In the genomic region with DNA sequence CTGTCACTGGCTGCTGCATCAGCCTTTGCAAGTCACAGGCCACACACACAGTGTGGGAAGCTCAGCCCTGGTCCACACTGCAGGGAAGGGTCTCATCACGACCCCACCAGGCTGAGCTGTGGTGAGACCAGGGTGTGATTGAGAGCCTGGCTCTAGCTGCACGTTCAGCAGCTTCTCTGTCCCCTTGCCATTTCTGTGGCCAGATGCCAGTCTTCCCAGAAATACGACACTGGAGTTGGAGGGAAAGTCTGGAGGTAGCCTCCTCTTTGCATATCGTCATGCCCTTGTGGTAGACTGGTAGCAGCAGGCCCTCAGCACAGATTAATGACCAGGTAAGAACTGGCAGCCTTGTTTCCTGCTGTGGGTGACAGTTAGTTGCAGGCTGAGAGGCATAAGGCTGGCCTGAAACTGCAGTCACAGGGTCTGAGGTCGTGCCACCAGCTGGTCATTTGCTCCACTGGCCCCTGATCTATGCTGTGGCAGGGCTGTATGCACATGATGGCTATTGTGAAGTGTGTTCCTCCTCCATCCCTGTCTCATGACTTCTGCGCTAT, we compare ENCODE assay signal across 14 mouse cellular contexts. TPM values are rescaled to one million over a fixed set of nuclear protein-coding genes. Genes with fewer than 3 reads are reported as not detected.
A peak's percentile ranks its signal among the peaks of the same experiment; 100 is the strongest.
DNase-seq lines count a peak whose midpoint lies in the region; ATAC-seq lines count a peak whose summit lies in the region.
"Had no signal": no experiment of that assay in that cellular context is flagged by ENCODE, and none has a peak within 500 bp of the region (broad histone marks: within the 10 kb centered on the region; RNA-seq: fewer than 3 reads in every experiment).

No protein-coding gene starts in this region.

- ATAC-seq in forebrain, embryonic 15.5 days (replicated peaks) = no peak
- ATAC-seq in kidney, embryonic 14.5 days (ENCODE audit: low FRiP score, low TSS enrichment) = peak; percentile 15; the same call in 1 of the 2 replicates
- no peak for ATAC-seq in forebrain, embryonic 16.5 days

- H3K27ac ChIP-seq in forebrain, embryonic 15.5 days (replicated peaks) = peak overlapping the region; percentile 67
- no peak overlapping the region for H3K27ac ChIP-seq in forebrain, embryonic 10.5 days
- peak overlapping the region; percentile 61; the same call in 1 of the 2 replicates for H3K27ac ChIP-seq in kidney, embryonic 14.5 days (ENCODE audit: low read depth, low read length)
- peak overlapping the region; percentile 27; the same call in 1 of the 2 replicates for H3K27ac ChIP-seq in forebrain, embryonic 16.5 days (ENCODE audit: low read length)
- H3K27ac ChIP-seq: embryonic facial prominence, embryonic 10.5 days; limb, embryonic 15.5 days had no signal

- H3K9me3 ChIP-seq in forebrain, embryonic 15.5 days = no peaks in the 10 kb centered on the region
- no peaks in the 10 kb centered on the region for H3K9me3 ChIP-seq in forebrain, embryonic 10.5 days
- H3K9me3 ChIP-seq in kidney, embryonic 14.5 days (ENCODE audit: control insufficient read depth, low read length) = no peaks in the 10 kb centered on the region
- no peaks in the 10 kb centered on the region for H3K9me3 ChIP-seq in forebrain, embryonic 16.5 days (ENCODE audit: control insufficient read depth, low read length)
- H3K9me3 ChIP-seq: embryonic facial prominence, embryonic 10.5 days; limb, embryonic 15.5 days had no signal

- H3K4me2 ChIP-seq in forebrain, embryonic 15.5 days (replicated peaks) = no peak overlapping the region
- H3K4me2 ChIP-seq in kidney, embryonic 14.5 days (replicated peaks; ENCODE audit: low read depth, low read length) = no peak overlapping the region
- H3K4me2 ChIP-seq in forebrain, embryonic 16.5 days (ENCODE audit: low read length) = no peak overlapping the region
- H3K4me2 ChIP-seq: limb, embryonic 15.5 days; lung, embryonic 14.5 days had no signal

- no peak overlapping the region for H3K4me3 ChIP-seq in forebrain, embryonic 15.5 days
- no peak overlapping the region for H3K4me3 ChIP-seq in forebrain, embryonic 10.5 days
- H3K4me3 ChIP-seq in kidney, embryonic 14.5 days (ENCODE audit: low read length) = no peak overlapping the region
- no peak overlapping the region for H3K4me3 ChIP-seq in forebrain, embryonic 16.5 days (replicated peaks; ENCODE audit: low read length)
- H3K4me3 ChIP-seq: embryonic facial prominence, embryonic 10.5 days; limb, embryonic 15.5 days had no signal

- no peak overlapping the region for H3K9ac ChIP-seq in forebrain, embryonic 15.5 days (replicated peaks)
- no peak overlapping the region for H3K9ac ChIP-seq in kidney, embryonic 14.5 days (ENCODE audit: low read depth, low read length)
- 0 out of 2 replicates have a peak overlapping the region, but pooled peaks have one; percentile 6 for H3K9ac ChIP-seq in forebrain, embryonic 16.5 days (replicated peaks; ENCODE audit: low read depth, low read length)
- H3K9ac ChIP-seq: limb, embryonic 15.5 days; lung, embryonic 14.5 days had no signal

- H3K36me3 ChIP-seq in forebrain, embryonic 15.5 days = peaks cover 45% of the 10 kb centered on the region
- H3K36me3 ChIP-seq in forebrain, embryonic 10.5 days (replicated peaks) = peaks cover 95% of the 10 kb centered on the region
- H3K36me3 ChIP-seq in kidney, embryonic 14.5 days (ENCODE audit: control insufficient read depth, insufficient read depth, low read length) = peaks cover 24% of the 10 kb centered on the region; the same call in 1 of the 2 replicates
- peaks cover 13% of the 10 kb centered on the region for H3K36me3 ChIP-seq in forebrain, embryonic 16.5 days (ENCODE audit: control insufficient read depth, insufficient read depth)

- peaks cover 37% of the 10 kb centered on the region for H3K4me1 ChIP-seq in forebrain, embryonic 15.5 days
- peaks cover 15% of the 10 kb centered on the region for H3K4me1 ChIP-seq in forebrain, embryonic 10.5 days
- peaks cover 40% of the 10 kb centered on the region for H3K4me1 ChIP-seq in kidney, embryonic 14.5 days (ENCODE audit: control insufficient read depth, insufficient read depth, low read length)
- peaks cover 30% of the 10 kb centered on the region for H3K4me1 ChIP-seq in forebrain, embryonic 16.5 days (replicated peaks; ENCODE audit: control insufficient read depth, insufficient read depth, low read length)
- H3K4me1 ChIP-seq: limb, embryonic 15.5 days had no signal

- no peaks in the 10 kb centered on the region for H3K27me3 ChIP-seq in forebrain, embryonic 15.5 days
- H3K27me3 ChIP-seq in forebrain, embryonic 10.5 days (ENCODE audit: poor library complexity, severe bottlenecking) = no peaks in the 10 kb centered on the region
- H3K27me3 ChIP-seq in kidney, embryonic 14.5 days (ENCODE audit: control insufficient read depth, insufficient read depth, low read length) = no peaks in the 10 kb centered on the region
- H3K27me3 ChIP-seq in forebrain, embryonic 16.5 days (replicated peaks; ENCODE audit: control insufficient read depth, insufficient read depth, low read length) = no peaks in the 10 kb centered on the region
- H3K27me3 ChIP-seq: limb, embryonic 15.5 days had no signal

- no peak for DNase-seq in forebrain, embryonic 10.5 days (ENCODE audit: extremely low spot score, low spot score)
- no peak for DNase-seq in kidney, postnatal 10 days
- DNase-seq in brain, adult 2 months (ENCODE audit: low read depth, low spot score) = peak; percentile 33
- DNase-seq in thymus, postnatal 14 days = no peak
- DNase-seq in thymus, adult 18-20 months = no peak
- DNase-seq: adrenal gland, postnatal 14 days; heart, postnatal 36 days; layer of hippocampus, postnatal 36 days; lung, embryonic 14.5 days had no signal

- WGBS in forebrain, embryonic 15.5 days = 71% methylated on average over 6 of the region's 6 CpGs
- WGBS in forebrain, embryonic 10.5 days = 86% methylated on average over 6 of the region's 6 CpGs
- WGBS in kidney, embryonic 14.5 days = 45% methylated on average over 6 of the region's 6 CpGs
- WGBS in forebrain, embryonic 16.5 days = 68% methylated on average over 6 of the region's 6 CpGs

RNA-seq across cellular contexts. Expression of gene Kdm4b, which starts 53.5 kb away (rescaled TPM):
- polyA plus RNA-seq in forebrain, embryonic 15.5 days (2015; fragmentation: Nextera tagmentation; extraction: Ambion mirVana) = 81.2 and 81.5 TPM in 2 replicates
- 35.9 and 39.6 TPM in 2 replicates for polyA plus RNA-seq in forebrain, embryonic 10.5 days (2016; fragmentation: Nextera tagmentation; extraction: Ambion mirVana)
- 22.9 and 33.3 TPM in 2 replicates for polyA plus RNA-seq in kidney, embryonic 14.5 days (2014; fragmentation: Nextera tagmentation; extraction: Ambion mirVana)
- polyA plus RNA-seq in forebrain, embryonic 16.5 days (2015; fragmentation: Nextera tagmentation; extraction: Ambion mirVana) = 81.6 and 85.0 TPM in 2 replicates
